Comparison of ENCODE assay signal across 26 mouse cellular contexts in genomic region chr9:108318462-108318861, GRCm38 (mm10).
"Had no signal": no experiment of that assay in that cellular context is flagged by ENCODE, and none has a peak within 500 bp of the region (broad histone marks: within the 10 kb centered on the region; RNA-seq: fewer than 3 reads in every experiment).

No protein-coding gene starts in this region.

- H3K27ac ChIP-seq: heart, adult 2 months; heart, embryonic 13.5 days; heart, embryonic 15.5 days; hindbrain, embryonic 13.5 days; hindbrain, embryonic 15.5 days; hindbrain, postnatal 0 days; intestine, embryonic 15.5 days; layer of hippocampus, adult 2 months; limb, embryonic 10.5 days; limb, embryonic 12.5 days; liver, embryonic 13.5 days; liver, embryonic 15.5 days had no signal

- H3K36me3 ChIP-seq: hindbrain, embryonic 15.5 days had no signal

- H3K9me3 ChIP-seq: heart, embryonic 13.5 days; heart, embryonic 15.5 days; hindbrain, embryonic 13.5 days; hindbrain, embryonic 15.5 days; intestine, embryonic 15.5 days; limb, embryonic 10.5 days; limb, embryonic 12.5 days; liver, embryonic 13.5 days; liver, embryonic 15.5 days had no signal

- H3K4me3 ChIP-seq: heart, adult 2 months; heart, embryonic 13.5 days; heart, embryonic 15.5 days; hindbrain, embryonic 13.5 days; hindbrain, embryonic 15.5 days; intestine, embryonic 15.5 days; layer of hippocampus, adult 2 months; limb, embryonic 10.5 days; limb, embryonic 12.5 days; liver, embryonic 13.5 days; liver, embryonic 15.5 days had no signal

- H3K4me1 ChIP-seq: heart, embryonic 15.5 days; hindbrain, embryonic 13.5 days; hindbrain, embryonic 15.5 days; intestine, embryonic 15.5 days; limb, embryonic 10.5 days; limb, embryonic 12.5 days had no signal

- H3K27me3 ChIP-seq: heart, embryonic 13.5 days; heart, embryonic 15.5 days; hindbrain, embryonic 13.5 days; hindbrain, embryonic 15.5 days; intestine, embryonic 15.5 days; limb, embryonic 12.5 days; liver, embryonic 13.5 days; liver, embryonic 15.5 days had no signal

- DNase-seq: gastrocnemius, postnatal 14 days; gastrocnemius, postnatal 36 days; heart, adult 11 months; heart, adult 2 months; heart, postnatal 14 days; heart, postnatal 36 days; kidney, adult 18-20 months; kidney, adult 8-10 months; kidney, postnatal 10 days; kidney, postnatal 25 days; kidney, postnatal 4 days; layer of hippocampus, adult 9-11 months; layer of hippocampus, postnatal 36 days; liver; liver, embryonic 13.5 days had no signal

- H3K9ac ChIP-seq: heart, embryonic 13.5 days; heart, embryonic 15.5 days; hindbrain, embryonic 13.5 days; hindbrain, embryonic 15.5 days; intestine, embryonic 15.5 days; limb, embryonic 12.5 days; liver, embryonic 13.5 days; liver, embryonic 15.5 days had no signal

- ATAC-seq: hindbrain, postnatal 0 days; intestine, embryonic 15.5 days; intestine, postnatal 0 days had no signal
